Mouse (Mus musculus) adrenal gland, adult 2 months (tissue): ENCODE data around the gene Zfp334. TPM values are rescaled to one million over a fixed set of nuclear protein-coding genes. Genes with fewer than 3 reads are reported as not detected.

ENCODE experiments used
- DNase-seq: peaks from one replicate; pipeline ENCODE4 v3.0.0; 2021
- long read RNA-seq: library from polyadenylated mRNA; stranded (forward); transcript quantifications from one replicate; pipeline ENCODE4 v2.0.0, GENCODE M21; 2021
- polyA plus RNA-seq: library from polyadenylated mRNA; depleted of rRNA; stranded (reverse); fragments of >200 nt; gene quantifications from 2 replicates; pipeline ENCODE4 v1.2.3, GENCODE M21; 2012; rRNA removed
- total RNA-seq, 2 experiments: library from RNA; stranded (reverse); gene quantifications; 2 replicates each; pipeline ENCODE4 v1.2.3; 2021

Zfp334 gene
- total RNA-seq (1 to 10 TPM; 4.3 to 5.0 TPM), polyA plus RNA-seq (1.1 and 1.3 TPM in 2 replicates)
- long read RNA-seq, full-length matches to known transcripts, result 3 of 5 reads
- long read RNA-seq, partial matches to known transcripts, result 0 of 5 reads
- long read RNA-seq, other reads (novel, unspliced or antisense), result 2 of 5 reads

- DNase-seq, result peak; percentile 94
Measured at GRCm38 (mm10) chr2:165387844-165388495, at the start of gene Zfp334. Zfp334 (minus strand) TSS chr2:165388259.

- no peak for DNase-seq
Measured at GRCm38 (mm10) chr2:165428694-165429093, 40.6 kb upstream of the Zfp334 start.

GRCm38 (mm10) chr2:165420195-165420594, 32.1 kb upstream of the Zfp334 start:
- no peak for DNase-seq

GRCm38 (mm10) chr2:165419670-165420111, 31.6 kb upstream of the Zfp334 start:
- no peak for DNase-seq

- no peak for DNase-seq
Measured at GRCm38 (mm10) chr2:165418577-165418976, 30.5 kb upstream of the Zfp334 start.

- peak; percentile 61 for DNase-seq
Measured at GRCm38 (mm10) chr2:165417291-165417690, 29.2 kb upstream of the Zfp334 start.

GRCm38 (mm10) chr2:165415795-165416194, 27.7 kb upstream of the Zfp334 start:
- no peak for DNase-seq

- no peak for DNase-seq
Measured at GRCm38 (mm10) chr2:165415141-165415721, 27.2 kb upstream of the Zfp334 start.

- DNase-seq, result no peak
Measured at GRCm38 (mm10) chr2:165414321-165414720, 26.3 kb upstream of the Zfp334 start.

GRCm38 (mm10) chr2:165413884-165414283, 25.8 kb upstream of the Zfp334 start:
- DNase-seq, result no peak

- DNase-seq, result peak; percentile 87
Measured at GRCm38 (mm10) chr2:165407700-165408301, 19.7 kb upstream of the Zfp334 start.

GRCm38 (mm10) chr2:165405351-165405750, 17.3 kb upstream of the Zfp334 start:
- peak; percentile 87 for DNase-seq

- DNase-seq, result no peak
Measured at GRCm38 (mm10) chr2:165404951-165405350, 16.9 kb upstream of the Zfp334 start.

- no peak for DNase-seq
Measured at GRCm38 (mm10) chr2:165398164-165398785, 10.2 kb upstream of the Zfp334 start.

- peak; percentile 33 for DNase-seq
Measured at GRCm38 (mm10) chr2:165397502-165398163, 9.6 kb upstream of the Zfp334 start.

GRCm38 (mm10) chr2:165396831-165397501, 8.9 kb upstream of the Zfp334 start:
- no peak for DNase-seq

- DNase-seq, result no peak
Measured at GRCm38 (mm10) chr2:165392156-165392555, 4.1 kb upstream of the Zfp334 start.

GRCm38 (mm10) chr2:165391561-165391960, 3.5 kb upstream of the Zfp334 start:
- DNase-seq, result peak; percentile 59

GRCm38 (mm10) chr2:165389299-165389952, 1.4 kb upstream of the Zfp334 start:
- DNase-seq, result no peak

GRCm38 (mm10) chr2:165387370-165387769, 689 bp downstream of the Zfp334 start:
- DNase-seq, result no peak

- no peak for DNase-seq
Measured at GRCm38 (mm10) chr2:165380050-165380449, 8.0 kb downstream of the Zfp334 start.
